In genomic region chr6:7306956-7307355, GRCm38 (mm10) we compare ENCODE assay signal across 12 mouse cellular contexts.
"Had no signal": no experiment of that assay in that cellular context is flagged by ENCODE, and none has a peak within 500 bp of the region (broad histone marks: within the 10 kb centered on the region; RNA-seq: fewer than 3 reads in every experiment).

No protein-coding gene starts in this region.

- H3K36me3 ChIP-seq: intestine, embryonic 15.5 days; limb, embryonic 15.5 days; midbrain, embryonic 12.5 days; neural tube, embryonic 13.5 days; stomach, embryonic 15.5 days had no signal

- DNase-seq: lung, adult 18-20 months; retina, postnatal 1 day; right cerebral cortex, postnatal 14 days; thymus, adult 2 months; thymus, postnatal 25 days had no signal

- ATAC-seq: intestine, embryonic 15.5 days; midbrain, embryonic 16.5 days had no signal

- H3K4me3 ChIP-seq: intestine, embryonic 15.5 days; limb, embryonic 15.5 days; midbrain, embryonic 12.5 days; neural tube, embryonic 13.5 days; stomach, embryonic 15.5 days had no signal

- H3K9ac ChIP-seq: intestine, embryonic 15.5 days; limb, embryonic 15.5 days; liver, embryonic 14.5 days; midbrain, embryonic 12.5 days; neural tube, embryonic 13.5 days; stomach, embryonic 15.5 days had no signal

- H3K27me3 ChIP-seq: intestine, embryonic 15.5 days; limb, embryonic 15.5 days; midbrain, embryonic 12.5 days; neural tube, embryonic 13.5 days; stomach, embryonic 15.5 days had no signal

- H3K9me3 ChIP-seq: intestine, embryonic 15.5 days; limb, embryonic 15.5 days; midbrain, embryonic 12.5 days; neural tube, embryonic 13.5 days; stomach, embryonic 15.5 days had no signal

- H3K4me2 ChIP-seq: intestine, embryonic 15.5 days; limb, embryonic 15.5 days; midbrain, embryonic 12.5 days; neural tube, embryonic 13.5 days; stomach, embryonic 15.5 days had no signal

- H3K4me1 ChIP-seq: intestine, embryonic 15.5 days; limb, embryonic 15.5 days; midbrain, embryonic 12.5 days; neural tube, embryonic 13.5 days; stomach, embryonic 15.5 days had no signal

- H3K27ac ChIP-seq: intestine, embryonic 15.5 days; limb, embryonic 15.5 days; liver, embryonic 14.5 days; midbrain, embryonic 12.5 days; neural tube, embryonic 13.5 days; stomach, embryonic 15.5 days had no signal
